Mouse (Mus musculus) CD4-positive, CD25-positive, alpha-beta regulatory T cell, adult 4 months (primary cell): Measurements from ENCODE around the gene 1700001K19Rik. TPM values are rescaled to one million over a fixed set of nuclear protein-coding genes. Genes with fewer than 3 reads are reported as not detected.
"Not testable (repeated sequence)": the region's sequence is repeated elsewhere in the genome, so short reads cannot be mapped to it uniquely, and the experiment has no call there.

Source experiments
- ATAC-seq: one replicate; pipeline ENCODE4 v1.8.0; 2017
- polyA plus RNA-seq, 2 experiments: library from polyadenylated mRNA; unstranded; fragments of 100-300 nt; shearing (Covaris generic); gene quantifications; one replicate each; pipeline ENCODE4 v1.2.1; 2017

The 1700001K19Rik gene
- polyA plus RNA-seq, 2 experiments from 2014 or later: 0.70 TPM; not detected in 1

DNA sequence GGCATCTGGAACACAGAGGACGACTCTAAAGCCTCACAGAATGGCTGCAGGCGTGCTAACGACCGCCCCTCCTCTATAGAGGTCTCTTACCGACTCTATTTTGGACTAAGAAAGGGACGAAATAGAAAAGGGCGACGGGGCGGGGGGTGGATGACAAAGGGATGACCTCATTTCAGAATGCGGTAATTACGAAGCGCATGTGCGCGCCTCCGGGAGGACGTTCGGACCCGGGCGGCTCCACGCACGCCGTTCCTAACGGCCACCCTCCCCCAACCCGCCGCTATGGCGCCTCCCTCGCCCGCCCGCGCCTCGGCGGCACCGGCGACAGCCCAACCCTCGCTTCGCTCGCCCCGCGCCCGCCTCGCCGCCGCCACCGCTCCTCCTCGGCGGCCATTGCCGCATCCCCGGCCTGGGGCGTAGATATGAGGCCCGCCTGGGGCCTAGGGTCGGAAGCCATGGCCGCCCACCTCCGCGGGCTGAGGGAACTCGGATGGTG is 13.3 kb upstream of the 1700001K19Rik start:
- ATAC-seq: peak; percentile 34

DNA sequence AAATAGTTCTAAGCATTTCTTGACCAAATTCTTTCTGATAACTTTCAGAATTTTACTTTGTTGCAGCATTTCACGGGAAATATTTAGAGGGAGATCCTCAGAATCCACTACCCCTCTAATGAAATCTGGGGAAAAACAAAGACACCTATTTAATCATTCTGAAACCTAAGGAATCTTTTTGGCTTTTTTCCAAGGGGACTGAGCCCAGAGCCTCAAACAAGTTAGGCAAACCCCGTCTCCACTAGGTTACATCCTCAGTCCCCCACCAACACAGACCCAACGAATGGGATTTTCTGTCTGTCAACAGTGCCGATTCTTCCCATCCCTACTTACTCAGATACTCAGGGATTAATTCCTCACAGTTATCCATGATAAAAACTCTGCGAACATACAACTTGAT is 11.0 kb upstream of the 1700001K19Rik start:
- not testable (repeated sequence) for ATAC-seq

DNA sequence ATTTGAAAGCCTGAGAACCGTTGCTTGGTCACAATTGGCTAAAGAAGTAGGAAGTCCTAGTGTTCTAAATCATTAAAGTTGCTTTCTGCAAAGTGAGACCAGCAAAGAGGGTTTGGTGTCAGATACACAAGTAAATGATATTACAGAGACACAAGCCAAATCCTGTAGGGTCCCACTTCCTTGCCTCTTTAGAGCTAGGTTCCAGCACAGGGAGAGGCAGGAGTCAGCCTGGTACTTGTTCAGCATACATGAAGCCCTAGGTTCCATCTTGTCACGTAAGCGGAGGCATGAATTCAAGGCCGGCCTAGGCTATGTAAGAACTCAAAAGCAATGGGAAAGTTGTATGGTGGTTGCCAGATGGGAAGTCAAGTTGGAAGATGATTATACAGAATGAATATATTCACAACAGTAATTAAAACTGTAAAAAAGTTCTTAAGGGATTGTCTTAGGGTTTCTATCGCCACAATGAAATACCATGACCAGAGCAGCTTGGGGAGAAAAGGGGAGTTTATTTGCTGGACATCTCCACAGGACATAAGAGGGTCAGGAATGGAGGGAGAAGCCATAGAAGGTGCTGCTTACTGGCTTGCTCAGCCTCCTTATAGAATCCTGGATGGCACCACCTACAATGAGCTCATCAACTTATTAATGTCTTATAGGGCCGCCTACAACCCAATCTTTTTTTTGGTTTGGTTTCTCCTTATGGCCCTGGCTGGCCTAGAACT is 7.7 kb upstream of the 1700001K19Rik start:
- no peak for ATAC-seq

DNA sequence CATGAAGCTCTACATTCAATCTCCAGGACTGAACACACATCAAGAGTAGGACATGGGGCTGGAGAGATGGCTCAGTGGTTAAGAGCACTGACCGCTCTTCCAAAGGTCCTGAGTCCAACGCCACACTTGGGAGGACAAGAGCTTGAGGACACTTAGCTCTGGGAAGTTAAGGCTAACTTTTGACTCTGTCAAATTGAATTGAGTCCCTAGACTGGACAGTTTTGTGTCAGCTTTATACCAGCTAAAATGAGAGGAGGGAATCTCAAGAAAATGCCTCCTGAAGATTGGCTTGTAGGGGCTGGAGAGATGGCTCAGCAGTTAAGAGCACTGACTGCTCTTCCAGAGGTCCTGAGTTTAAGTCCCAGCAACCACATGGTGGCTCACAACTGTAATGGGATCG is 6.5 kb upstream of the 1700001K19Rik start:
- not testable (repeated sequence) for ATAC-seq

DNA sequence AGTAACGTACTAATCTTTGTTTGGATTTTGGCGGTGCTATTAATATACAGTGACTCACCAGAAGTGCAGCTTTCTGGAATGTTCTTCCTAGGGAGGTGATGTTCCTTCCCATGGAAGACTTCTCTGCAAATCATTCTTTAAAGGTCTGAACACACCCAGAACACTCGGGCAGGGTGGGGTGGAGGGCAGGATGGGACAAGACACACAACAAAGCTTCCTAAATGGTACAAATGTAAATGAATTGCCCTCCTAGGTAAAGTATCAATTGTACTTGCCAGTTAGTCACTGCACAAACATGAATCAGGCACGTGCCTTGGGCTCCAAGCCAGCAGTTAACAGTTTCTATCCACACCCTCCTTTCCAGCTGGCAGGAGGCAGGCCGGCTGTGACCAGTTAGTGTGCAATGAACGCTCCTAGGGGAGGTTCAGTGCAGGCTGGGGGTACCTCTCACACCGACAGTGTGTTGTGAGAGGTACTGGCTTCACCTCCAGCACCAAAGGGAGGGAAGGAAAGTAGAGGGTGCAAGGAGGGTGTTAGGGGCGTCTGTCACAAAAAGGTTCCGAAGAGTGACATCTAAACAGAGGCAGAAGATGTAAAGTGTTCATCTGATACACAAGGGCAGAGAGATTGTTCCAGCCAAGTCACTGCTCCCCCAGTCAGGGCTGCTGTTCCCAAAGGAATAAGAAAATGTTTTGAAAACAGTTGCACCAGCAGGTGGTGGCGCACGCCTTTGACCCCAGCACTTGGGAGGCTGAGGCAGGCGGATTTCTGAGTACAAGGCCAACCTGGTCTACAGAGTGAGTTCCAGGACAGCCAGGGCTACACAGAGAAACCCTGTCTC is 5.7 kb upstream of the 1700001K19Rik start:
- ATAC-seq: no peak

DNA sequence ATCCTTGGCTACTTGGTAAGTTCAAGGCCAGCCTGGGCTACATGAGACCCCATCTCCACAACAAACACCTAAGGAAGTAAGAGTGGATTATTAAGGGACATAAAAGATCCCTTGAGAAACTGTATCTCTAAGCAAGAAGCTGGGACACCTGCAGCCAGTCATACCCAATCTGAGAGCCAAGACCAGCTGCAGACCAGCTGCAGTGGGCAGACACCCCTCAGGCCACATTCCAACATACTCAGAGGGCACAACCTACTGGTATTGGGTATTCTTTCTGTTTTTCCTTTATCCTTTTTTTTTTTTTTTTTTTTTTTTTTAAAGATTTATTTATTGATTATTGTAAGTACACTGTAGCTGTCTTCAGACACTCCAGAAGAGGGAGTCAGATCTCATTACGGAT is 1.2 kb upstream of the 1700001K19Rik start:
- no peak for ATAC-seq

DNA sequence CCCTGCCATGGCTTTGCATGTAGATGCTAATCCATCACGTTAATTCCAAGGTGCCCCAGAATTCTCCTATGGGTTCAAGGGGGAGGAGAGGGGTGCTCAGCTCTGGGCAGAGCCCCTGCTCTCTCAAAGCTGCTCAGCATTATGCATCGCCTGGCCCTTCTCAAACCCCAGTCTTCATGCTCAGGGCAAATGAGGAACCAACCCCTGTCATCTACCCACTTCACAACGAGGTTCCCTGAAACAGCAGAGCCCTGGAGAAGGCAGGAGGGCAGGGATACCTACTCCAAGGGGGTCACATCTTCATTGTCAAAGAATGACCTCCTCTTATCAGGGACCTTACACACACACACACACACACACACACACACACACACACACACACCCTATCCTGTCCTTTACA is 541 bp downstream of the 1700001K19Rik start:
- ATAC-seq: no peak

DNA sequence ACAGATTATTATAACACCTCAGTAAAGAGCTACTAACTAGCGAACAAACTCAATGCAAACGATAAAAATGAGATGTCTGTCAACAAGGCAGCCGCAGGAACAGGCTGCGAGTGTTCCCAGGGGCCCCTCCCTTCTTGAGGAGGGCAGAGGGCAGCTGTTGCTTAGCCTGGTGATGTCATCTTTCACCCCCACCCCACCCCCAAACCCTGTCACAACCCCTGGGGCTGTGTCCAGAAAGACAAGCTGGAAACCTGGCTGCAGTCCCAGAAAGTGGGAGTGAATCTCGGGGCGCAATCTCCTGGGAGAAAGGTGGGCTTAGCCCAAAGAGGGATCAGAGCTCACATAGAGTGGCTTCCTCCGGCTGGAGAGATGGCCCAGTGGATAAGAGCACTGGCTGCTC is 1.2 kb downstream of the 1700001K19Rik start:
- no peak for ATAC-seq

DNA sequence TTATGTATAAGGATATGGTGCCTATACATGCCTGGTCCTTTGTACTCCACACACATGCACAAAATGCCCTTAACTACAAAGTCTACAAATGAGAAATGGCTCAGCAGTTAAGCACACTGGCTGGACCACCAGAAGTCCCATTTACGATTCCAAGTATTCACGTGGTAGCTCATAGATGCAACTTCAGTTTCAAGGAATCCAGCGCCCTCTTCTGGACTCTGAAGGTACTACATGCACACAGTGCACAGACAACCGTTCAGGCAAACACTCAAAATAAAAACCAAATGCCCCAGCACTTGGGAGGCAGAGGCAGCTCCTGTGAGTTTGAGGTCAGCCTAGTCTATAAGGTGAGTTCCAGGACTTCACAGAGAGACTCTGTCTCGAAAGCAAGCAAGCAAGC is 8.2 kb downstream of the 1700001K19Rik start:
- ATAC-seq: no peak

DNA sequence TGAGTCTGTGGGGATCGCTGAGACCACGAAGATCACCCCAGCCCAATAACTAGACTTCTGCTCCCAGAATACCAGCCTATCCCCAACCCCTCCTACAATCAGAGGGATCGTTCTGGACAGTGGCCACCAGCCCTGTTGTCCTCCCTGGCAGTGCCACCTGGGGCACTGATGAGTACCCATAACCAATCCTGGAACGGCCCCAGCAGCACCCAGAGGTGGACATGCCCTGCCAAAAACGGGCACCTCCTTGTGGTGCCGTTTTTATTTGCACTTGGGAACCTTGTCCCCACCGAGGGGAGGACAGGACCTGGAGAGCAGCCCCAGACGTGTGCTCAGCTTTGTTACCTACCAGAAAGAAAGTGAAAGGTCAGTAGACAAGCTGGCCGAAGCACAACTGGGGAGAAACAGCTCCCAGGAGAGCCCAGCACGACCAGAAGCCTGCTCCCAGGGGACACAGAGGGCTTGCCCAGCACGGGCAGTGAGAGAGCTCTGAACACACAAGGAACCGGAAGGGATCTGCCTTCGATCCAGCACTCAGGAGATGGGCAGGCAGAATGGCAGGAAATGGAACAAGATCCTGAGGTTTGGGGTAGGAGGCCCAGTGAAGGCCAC is 14.8 kb downstream of the 1700001K19Rik start:
- ATAC-seq: no peak

DNA sequence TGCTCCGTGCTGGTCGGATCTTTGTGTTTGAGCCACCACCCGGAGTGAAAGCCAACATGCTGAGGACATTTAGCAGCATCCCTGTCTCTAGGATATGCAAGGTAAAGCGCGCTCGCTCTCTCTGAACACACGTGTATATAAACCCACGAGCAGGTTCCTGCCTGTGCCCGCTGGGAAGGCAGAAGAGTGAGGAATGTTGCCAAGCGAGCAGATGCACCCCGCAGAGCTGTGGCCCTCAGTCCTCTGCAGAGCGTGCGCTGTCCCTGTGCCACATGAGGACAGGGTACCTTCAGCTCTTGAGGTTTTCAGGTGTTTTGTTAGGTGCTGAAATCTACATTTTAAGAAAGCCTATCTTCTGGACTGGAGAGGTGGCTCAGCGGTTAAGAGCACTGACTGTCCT is 20.7 kb downstream of the 1700001K19Rik start:
- ATAC-seq: no peak

DNA sequence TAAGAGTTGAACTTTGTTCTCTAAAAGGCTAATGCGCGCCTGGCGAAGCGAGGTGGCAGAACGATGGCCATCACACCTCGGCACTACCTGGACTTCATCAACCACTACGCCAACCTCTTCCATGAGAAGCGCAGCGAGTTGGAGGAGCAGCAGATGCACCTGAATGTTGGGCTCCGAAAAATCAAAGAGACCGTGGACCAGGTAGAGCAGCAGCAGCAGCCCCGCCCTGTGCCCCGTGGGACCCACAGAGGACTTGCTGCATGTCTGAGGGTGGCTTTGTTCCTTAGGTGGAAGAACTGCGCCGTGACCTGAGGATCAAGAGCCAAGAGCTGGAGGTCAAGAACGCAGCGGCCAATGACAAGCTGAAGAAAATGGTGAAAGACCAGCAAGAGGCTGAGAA is 31.0 kb downstream of the 1700001K19Rik start:
- ATAC-seq: no peak

DNA sequence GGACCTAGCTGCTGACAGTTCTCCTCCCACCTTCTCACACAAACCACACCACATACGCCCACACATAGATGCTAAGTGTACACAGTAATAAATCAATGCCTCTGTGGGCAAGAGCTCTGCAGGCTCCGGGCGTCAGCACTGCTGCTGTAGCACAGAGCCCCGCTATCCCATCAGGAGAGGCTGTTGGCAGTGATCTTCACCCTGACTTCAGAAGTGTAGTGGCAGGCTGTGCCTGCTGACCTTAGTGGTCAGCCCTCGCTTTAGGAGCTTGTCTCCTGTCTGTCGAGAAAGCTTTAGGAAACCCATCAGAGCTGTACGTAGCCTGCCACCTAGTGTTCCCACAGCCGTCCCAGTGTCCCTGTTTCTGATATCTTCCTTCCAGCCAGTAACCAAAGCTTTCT is 32.2 kb downstream of the 1700001K19Rik start:
- no peak for ATAC-seq

DNA sequence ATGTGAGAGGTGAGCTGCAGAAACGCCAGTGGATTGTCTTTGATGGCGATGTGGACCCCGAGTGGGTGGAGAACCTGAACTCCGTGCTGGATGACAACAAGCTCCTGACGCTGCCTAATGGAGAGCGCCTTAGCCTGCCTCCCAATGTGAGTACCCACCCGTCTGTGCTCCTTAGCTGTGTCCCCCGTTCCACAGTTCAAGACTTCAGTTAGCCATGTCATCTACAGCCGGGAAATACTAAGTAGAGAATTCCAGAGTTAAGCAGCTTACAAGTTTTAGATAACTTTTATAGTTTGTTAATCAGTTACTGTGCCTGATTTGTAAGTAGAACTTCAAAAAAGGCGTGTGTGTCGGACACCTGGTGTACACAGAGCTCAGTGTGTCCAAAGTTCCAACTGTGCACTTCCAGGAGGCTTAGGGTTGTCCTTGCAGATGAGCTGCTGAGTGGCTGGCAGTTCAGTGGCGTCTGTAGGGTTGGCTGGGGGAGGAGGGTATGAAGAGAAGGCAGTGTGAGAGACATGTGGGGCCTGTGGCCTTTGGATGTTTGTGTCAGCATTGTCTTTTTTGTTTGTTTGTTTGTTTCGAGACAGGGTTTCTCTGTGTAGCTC is 44.8 kb downstream of the 1700001K19Rik start:
- no peak for ATAC-seq

DNA sequence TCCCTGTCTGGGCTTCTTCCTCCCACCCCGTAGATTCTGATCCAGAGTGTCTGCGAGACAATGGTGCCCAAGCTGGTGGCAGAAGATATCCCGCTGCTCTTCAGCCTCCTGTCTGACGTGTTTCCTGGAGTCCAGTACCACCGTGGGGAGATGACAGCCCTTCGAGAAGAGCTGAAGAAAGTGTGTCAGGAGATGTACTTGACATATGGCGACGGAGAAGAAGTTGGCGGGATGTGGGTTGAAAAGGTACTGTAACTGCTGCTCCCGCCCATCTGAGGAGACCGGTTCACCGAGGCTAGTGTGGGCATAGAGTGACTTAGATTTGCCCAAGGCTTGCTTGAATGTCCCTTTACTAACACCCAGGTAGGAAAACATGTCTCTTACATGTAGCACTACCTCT is 46.1 kb downstream of the 1700001K19Rik start:
- ATAC-seq: no peak

DNA sequence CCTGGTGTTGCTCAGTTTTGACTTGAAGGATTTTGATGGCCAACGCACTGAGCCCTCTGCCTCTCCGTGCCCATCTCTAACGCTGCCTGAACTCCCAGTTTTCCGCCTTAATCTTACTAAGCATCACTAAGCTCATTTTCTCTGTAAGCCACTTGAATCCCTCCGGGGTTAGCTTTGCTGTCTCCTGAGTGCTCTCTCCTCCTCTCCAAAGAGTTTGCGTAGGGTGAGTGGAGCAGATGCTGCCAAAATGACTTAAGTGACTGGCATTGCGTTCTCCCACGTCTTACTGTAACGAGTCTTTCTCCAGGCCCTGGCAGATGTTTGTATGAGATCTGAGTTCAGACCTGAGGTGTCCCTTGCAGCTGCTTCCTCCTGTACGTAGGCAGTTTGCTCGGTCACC is 52.4 kb downstream of the 1700001K19Rik start:
- ATAC-seq: no peak

Other genes with a start within 250 kb of the 1700001K19Rik start
- 100 to 1,000 TPM; 490 to 635 TPM for gene Ppp2r5c, start 235.5 kb downstream of the 1700001K19Rik start, polyA plus RNA-seq
- 10 to 100 TPM; 39.7 to 41.0 TPM for gene Dync1h1, start 81.2 kb downstream of the 1700001K19Rik start, polyA plus RNA-seq
- 100 to 1,000 TPM; 140 to 181 TPM for gene Hsp90aa1, start 20.1 kb upstream of the 1700001K19Rik start, polyA plus RNA-seq
- 10 to 100 TPM; 30.2 to 34.0 TPM for gene Wdr20, start 55.3 kb upstream of the 1700001K19Rik start, polyA plus RNA-seq
- gene Mok, start 158.3 kb upstream of the 1700001K19Rik start, polyA plus RNA-seq: under 1 TPM; 0.24 to 0.63 TPM
- gene Zfp839, start 167.6 kb upstream of the 1700001K19Rik start, polyA plus RNA-seq: 1 to 10 TPM; 2.4 to 2.8 TPM
- gene Cinp, start 206.5 kb upstream of the 1700001K19Rik start, polyA plus RNA-seq: 10 to 100 TPM; 37.3 to 44.2 TPM
- 1 to 10 TPM; 1.3 to 1.6 TPM for gene Tecpr2, start 206.6 kb upstream of the 1700001K19Rik start, polyA plus RNA-seq